Mouse (Mus musculus) frontal cortex, postnatal 10 days (tissue): ENCODE results near the gene Zcrb1.

Experiments used
- DNase-seq, 2 experiments: peaks; one replicate each; pipeline ENCODE4 v3.0.0; 2022; ENCODE audit warnings: low spot score in 2 of 2, mixed read lengths in 1 of 2

Gene Zcrb1

DNA sequence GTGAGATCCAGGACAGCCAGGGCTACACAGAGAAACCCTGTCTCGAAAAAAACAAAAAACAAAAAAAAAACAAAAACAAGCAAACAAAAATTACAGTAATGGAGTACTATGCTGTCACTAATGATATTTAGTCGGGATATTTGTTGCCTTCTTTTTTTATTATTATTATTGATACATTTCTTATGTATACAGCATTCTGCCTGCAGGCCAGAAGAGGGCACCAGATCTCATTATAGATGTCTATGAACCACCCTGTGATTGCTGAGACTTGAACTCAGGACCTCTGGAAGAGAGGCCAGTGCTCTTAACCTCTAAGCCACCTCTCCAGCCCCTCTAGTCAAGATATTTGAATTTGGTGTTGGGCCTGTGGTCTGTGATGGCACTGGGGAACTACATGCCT lies 26.3 kb downstream of the Zcrb1 start:
- no peak for DNase-seq

DNA sequence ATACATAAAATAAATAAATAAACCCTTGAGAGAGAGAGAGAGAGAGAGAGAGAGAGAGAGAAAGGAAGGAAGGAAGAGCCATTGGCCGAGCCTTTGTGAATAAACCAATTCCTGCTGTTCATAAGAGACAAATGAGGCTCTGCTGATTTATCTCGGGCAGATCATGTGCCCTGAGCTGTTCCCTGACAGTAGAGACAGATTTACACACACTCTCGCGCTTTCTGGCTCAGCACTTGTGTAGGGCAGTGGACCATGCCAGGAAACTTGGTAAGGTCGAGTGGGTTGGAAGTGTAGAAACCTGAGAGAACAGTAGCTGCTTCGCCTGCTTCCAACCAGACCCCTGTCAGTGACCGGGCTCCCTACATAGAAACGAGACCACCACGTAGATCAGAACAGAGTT lies 29.6 kb downstream of the Zcrb1 start:
- DNase-seq: no peak

DNA sequence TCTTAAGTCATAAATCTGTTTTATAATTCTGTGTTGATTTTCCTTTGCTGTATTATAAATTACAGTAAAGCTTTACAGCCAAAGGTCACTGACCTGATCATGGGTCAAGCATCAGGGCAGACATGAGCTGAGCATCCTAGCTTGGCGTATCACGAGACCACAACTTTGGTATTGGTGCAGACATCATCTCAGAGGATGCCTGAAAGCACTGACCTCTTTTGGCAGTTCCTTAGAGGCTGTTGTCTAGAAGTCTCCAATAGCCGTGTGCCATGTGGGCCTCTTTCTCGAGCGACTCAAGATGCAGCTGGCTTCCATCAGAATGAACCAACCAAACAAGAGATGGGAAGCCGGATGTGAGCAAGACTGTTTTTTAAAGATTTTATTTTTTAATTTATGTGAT lies 32.6 kb downstream of the Zcrb1 start:
- DNase-seq: no peak

DNA sequence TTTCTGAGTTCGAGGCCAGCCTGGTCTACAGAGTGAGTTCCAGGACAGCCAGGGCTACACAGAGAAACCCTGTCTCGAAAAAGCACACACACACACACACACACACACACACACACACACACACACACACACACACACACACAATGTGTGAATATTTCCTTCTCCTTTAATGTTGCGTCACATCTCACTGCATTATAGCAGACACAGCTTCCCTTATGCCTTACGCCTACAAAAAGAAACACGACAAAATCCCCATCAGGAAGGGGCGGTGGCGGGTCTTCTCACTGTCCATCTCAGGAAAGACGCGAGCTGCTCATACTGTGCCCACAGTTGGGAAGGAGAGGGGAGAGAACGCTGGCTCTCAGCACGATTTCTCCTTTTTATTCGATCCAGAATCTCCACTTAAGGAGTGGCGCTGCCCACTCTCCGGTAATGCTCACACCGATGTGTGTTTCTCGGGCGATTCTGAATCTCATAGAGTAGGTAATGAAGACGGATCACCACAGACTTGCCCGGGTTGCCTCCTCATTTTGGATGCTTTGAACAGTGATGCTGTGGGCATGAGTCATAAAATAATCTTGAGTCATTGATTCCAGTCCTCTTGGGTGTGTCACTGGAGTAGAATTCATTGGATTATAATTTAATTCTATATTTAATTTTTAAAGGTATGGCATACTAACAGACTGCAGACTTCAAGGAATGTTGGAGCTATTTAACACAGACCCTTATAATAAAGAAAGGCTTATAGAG lies 39.6 kb downstream of the Zcrb1 start:
- no peak for DNase-seq

DNA sequence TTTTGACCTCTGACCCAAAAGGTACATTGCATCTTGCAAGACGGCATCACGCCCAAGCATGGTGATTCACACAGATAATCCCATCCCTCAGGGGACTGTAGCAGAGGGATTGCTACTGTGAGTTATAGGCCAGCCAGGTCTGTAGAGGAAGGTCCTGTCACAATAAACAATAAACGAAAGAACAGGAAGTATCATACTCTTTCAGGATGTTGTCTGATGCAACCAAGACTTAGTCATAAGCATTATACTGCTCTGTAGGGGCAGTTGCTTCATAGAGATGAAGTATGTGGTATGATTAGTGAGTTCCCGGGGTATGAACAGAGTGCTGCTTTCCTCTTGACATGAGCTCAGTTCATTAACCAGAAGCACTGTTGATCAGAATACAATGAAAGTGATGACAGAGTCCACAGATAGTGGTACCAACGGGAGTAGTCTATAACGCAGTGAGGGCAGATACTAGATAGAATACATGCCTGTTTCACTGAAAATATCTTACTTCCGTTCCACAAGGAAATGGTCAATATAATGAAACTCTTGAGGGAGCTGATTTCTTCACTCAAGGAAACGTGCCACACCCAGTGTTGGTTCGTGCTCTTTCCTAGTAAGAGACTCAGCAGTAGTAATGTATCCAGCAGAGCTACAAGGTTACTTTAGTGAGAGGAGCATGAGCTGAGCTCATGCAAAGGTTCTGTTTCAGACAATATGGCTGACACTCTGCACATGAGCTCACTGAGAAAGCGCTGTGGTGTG lies 57.3 kb downstream of the Zcrb1 start:
- no peak for DNase-seq

DNA sequence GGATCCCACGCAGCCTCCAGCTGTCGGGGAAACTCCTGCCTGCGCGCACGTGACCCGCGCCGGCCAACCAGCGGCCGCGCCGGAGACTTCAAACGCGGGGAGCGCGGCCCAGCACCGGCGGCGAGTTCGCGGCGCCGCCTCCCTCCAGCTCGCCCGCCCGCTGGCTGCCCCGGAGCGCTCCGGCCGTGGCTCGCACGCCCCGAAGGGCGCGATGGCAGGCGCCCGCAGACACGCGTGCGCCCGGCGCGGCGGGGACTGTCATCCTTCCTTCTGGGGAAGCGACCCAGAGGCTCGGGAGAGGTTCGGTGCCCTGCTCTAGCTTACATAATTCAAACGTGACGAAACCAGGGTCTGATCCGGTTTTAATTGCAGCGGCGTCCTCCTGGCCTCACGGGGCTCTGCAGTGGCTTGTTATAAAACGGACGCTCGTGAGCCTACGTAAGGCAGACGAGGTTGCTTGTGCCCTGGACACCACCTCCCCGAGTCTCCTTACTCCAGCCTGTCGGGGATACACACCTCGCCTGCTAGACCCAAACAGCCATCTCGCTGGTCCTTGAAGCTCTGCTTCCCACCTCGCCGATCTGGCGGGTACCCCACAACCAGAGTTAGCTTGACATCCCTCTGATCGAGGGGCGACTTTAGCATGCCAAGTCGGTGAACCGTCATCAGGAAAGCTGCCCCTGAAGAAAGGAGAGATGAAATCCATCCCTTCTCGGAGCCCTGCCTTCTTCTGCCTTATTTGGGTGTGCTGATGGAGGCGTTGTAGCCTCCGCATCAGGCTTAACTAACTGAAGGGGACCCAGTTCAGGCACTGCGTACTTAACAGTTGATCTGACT lies 61.0 kb downstream of the Zcrb1 start, which contains the start of gene Yaf2:
Gene Yaf2 (minus strand): TSS at position 11 of the 837 bp plus-strand sequence.
- DNase-seq: peak; percentile 70 to 83

DNA sequence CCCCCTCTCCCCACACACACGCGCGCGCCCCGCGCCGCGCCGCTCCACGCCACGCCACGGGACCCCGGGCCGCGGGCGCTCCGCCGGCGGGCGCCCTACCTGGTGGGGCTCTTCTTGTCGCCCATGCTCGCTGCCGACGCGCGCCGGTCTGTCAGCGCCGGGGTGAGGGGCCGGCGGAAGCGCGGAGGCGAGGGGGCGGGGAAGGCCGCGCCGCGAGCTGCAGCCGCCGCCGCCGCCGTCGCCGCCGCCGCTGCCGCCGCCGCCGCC lies 61.5 kb downstream of the Zcrb1 start:
- DNase-seq: no peak
